Mouse (Mus musculus) forebrain, postnatal 0 days (tissue): ENCODE data around the gene Susd6. TPM values are rescaled to one million over a fixed set of nuclear protein-coding genes. Genes with fewer than 3 reads are reported as not detected.

Experiments
- ATAC-seq: fragments of 200-750 bp; cut with Nextera tagmentation; 2 replicates; pipeline ENCODE4 v1.8.0; 2017; ENCODE audit warnings: mild to moderate bottlenecking, moderate library complexity
- DNase-seq: peaks from one replicate; pipeline ENCODE4 v3.0.0-alpha.2; 2015
- H3K27ac ChIP-seq: fragments of 300-500 bp; sonication (generic); 2 replicates; pipeline ENCODE4 v1.5.1; 2014; ENCODE audit warnings: low read depth, mild to moderate bottlenecking, antibody characterized with exemption, low read length, moderate library complexity, mixed read lengths
- H3K27me3 ChIP-seq: fragments of 300-500 bp; sonication (generic); 2 replicates; pipeline ENCODE4 v1.6.1; 2014; ENCODE audit warnings: mild to moderate bottlenecking, low read length, mixed read lengths; ENCODE audit not compliant: insufficient read depth
- H3K36me3 ChIP-seq: fragments of 300-500 bp; sonication (generic); 2 replicates; pipeline ENCODE4 v1.6.1; 2014; ENCODE audit warnings: mild to moderate bottlenecking, moderate library complexity; ENCODE audit not compliant: insufficient read depth
- H3K4me1 ChIP-seq: fragments of 300-500 bp; sonication (generic); 2 replicates; pipeline ENCODE4 v1.6.1; 2014; ENCODE audit warnings: antibody characterized with exemption; ENCODE audit not compliant: insufficient read depth
- H3K4me2 ChIP-seq: fragments of 300-500 bp; sonication (generic); 2 replicates; pipeline ENCODE4 v1.6.1; 2014; ENCODE audit warnings: low read depth, mild to moderate bottlenecking, moderate library complexity
- H3K4me3 ChIP-seq: fragments of 300-500 bp; sonication (generic); 2 replicates; pipeline ENCODE4 v1.5.1; 2014; ENCODE audit warnings: low read depth, low read length, mixed read lengths
- H3K9ac ChIP-seq: fragments of 300-500 bp; sonication (generic); 2 replicates; pipeline ENCODE4 v1.6.1; 2014; ENCODE audit warnings: mild to moderate bottlenecking
- H3K9me3 ChIP-seq: fragments of 300-500 bp; sonication (generic); 2 replicates; pipeline ENCODE4 v1.6.1; 2016; ENCODE audit warnings: low read length
- CTCF ChIP-seq: sonication (generic); IDR thresholded peaks from 2 replicates; pipeline ENCODE4 v1.5.1; 2016; ENCODE audit warnings: antibody characterized with exemption, control low read depth, low read depth
- WGBS: fragments of 180-500 bp; shearing (Covaris S2); extraction: QIAGEN DNeasy Blood & Tissue Kit; methylation state at CpG from one replicate; pipeline ENCODE4 v1.1.7; 2014; 5-methylcytosine and 5-hydroxymethylcytosine counted together
- polyA plus RNA-seq: library from polyadenylated mRNA; unstranded; fragments of >200 nt; fragmentation: Nextera tagmentation; extraction: Ambion mirVana; gene quantifications from 2 replicates; pipeline ENCODE4 v1.2.1, GENCODE M21; 2015
- total RNA-seq: library from RNA; depleted of rRNA; stranded (reverse); fragments of >200 nt; gene quantifications from 2 replicates; pipeline ENCODE4 v1.2.3, GENCODE M21; 2014

Susd6 gene
- total and polyA plus RNA-seq, 2 experiments from 2014 or later: 8.0 to 15.3 TPM

DNA sequence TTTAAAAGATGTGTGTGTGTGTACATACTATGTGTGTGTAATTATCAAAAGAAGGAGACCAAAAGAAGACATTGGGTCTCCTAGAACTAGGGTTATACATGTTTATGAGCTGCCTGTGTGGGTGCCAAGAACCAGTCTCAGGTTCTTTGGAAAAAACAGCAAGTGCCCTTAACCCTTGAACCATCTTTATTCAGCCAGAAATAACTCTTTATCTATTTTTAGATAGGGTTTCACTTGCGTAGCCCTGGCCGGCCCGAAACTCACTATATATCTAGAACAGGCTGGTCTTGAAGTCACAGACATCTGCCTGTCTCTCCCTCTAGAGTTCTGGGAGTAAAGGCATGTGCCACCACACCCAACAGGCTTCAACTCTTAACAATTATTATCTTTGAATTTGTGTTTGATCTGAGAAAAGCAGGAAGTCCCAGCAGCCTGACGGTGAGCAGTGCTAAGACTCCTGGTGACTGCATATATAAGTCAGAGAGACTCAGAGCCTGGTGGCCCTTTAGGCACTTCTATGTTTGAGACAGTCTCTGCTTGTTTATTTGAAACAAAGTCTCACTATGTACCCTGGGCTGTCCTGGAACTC is 14.2 kb upstream of the Susd6 start:
- TF ChIP-seq CTCF: no peak
- no peaks in the 10 kb centered on the region for H3K36me3 ChIP-seq
- no peaks in the 10 kb centered on the region for H3K27me3 ChIP-seq
- ATAC-seq: no peak
- H3K4me2 ChIP-seq: no peak overlapping the region
- no peak overlapping the region for H3K9ac ChIP-seq
- DNase-seq: no peak
- no peak overlapping the region for H3K27ac ChIP-seq
- no peaks in the 10 kb centered on the region for H3K9me3 ChIP-seq
- no peak overlapping the region for H3K4me3 ChIP-seq
- WGBS: 89% methylated on average over 4 of the region's 4 CpGs
- H3K4me1 ChIP-seq: no peaks in the 10 kb centered on the region

DNA sequence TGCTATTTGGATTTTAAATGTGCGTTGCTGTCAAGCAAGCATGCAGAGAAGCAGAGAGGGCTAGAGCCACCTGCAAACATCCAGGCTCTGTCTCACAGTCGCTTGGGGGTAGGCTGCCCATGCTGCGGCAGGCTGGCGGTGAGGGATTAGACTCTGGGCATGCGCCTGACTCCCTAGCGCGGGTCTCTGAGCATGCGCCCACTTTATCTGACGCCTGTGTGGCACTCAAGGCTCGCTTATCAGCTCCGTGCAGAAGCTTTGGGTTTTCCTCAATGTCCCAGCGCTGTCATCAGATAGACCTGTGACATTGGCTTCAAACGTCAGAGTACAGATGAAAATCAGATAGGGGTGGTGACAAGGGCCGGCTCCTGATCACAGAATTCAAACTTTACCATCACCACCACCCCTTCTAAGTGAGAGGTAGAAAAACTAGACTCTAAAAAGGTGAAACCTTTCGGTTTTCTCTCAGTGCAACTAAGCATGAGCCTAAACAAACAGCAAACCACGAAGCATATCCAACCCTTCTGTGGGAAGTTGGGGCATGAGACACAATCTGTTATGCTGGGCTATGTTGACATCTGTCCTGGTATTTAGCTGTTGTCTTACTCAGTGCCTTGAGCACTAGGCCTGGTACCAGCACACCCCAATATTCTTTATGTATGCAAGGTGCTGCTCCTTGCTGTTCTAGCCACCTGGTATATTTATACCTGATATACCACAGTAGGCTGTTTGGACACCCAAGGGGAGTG is 11.9 kb upstream of the Susd6 start:
- TF ChIP-seq CTCF: no peak
- WGBS: 83% methylated on average over 16 of the region's 16 CpGs
- ATAC-seq: no peak
- DNase-seq: no peak
- H3K4me3 ChIP-seq: no peak overlapping the region
- H3K36me3 ChIP-seq: no peaks in the 10 kb centered on the region
- no peak overlapping the region for H3K9ac ChIP-seq
- H3K27ac ChIP-seq: no peak overlapping the region
- no peaks in the 10 kb centered on the region for H3K9me3 ChIP-seq
- H3K4me1 ChIP-seq: no peaks in the 10 kb centered on the region
- H3K4me2 ChIP-seq: no peak overlapping the region
- no peaks in the 10 kb centered on the region for H3K27me3 ChIP-seq

DNA sequence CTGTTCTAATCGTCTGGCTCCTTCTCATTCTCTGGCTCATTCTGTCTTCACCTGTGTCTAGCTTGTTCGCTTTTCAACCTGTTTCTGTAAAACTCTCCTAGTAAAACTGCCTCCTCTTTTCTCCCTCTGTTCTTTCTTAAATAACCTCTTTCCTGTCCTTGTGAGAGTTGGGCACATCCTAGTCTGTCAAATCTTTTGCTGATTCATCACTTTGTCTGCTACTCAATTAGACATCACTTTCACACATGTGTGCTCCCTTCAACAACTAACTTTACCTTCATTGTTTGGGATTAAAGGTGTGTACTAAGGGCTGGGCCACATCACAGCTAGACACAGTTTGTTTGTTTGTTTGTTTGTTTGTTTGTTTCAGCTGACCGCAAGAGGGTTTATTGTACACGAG is 10.6 kb upstream of the Susd6 start:
- Histone ChIP-seq H3K27me3 (no peaks in the 10 kb centered on the region), H3K9ac (no peak overlapping the region), H3K27ac (no peak overlapping the region), H3K4me3 (no peak overlapping the region), H3K36me3 (no peaks in the 10 kb centered on the region), H3K9me3 (no peaks in the 10 kb centered on the region), H3K4me2 (no peak overlapping the region), H3K4me1 (no peaks in the 10 kb centered on the region)
- WGBS: 84% methylated on average over 4 of the region's 4 CpGs
- DNase-seq: no peak
- ATAC-seq: no peak
- no peak for TF ChIP-seq CTCF

DNA sequence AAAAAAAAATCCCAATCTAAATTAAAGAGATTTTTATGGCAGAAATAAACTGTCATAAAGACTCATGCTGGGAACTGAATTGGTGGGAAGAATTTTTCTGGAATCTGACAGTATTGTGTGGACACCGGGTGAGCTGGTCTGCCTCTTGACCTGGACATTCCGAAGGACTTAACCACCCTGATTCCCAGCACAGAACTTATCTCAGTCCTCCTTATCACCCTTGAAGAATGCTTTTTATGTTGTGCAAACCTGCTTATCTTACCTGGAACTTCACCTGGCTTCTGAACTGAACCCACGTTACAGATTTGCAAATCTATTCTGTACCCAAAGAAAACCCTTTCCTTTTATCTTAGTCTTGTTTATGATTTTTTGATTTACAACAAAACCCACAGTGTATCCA is 8.1 kb upstream of the Susd6 start:
- Histone ChIP-seq H3K36me3 (no peaks in the 10 kb centered on the region), H3K4me1 (no peaks in the 10 kb centered on the region), H3K27ac (no peak overlapping the region), H3K9me3 (no peaks in the 10 kb centered on the region), H3K27me3 (no peaks in the 10 kb centered on the region), H3K9ac (no peak overlapping the region), H3K4me2 (no peak overlapping the region), H3K4me3 (no peak overlapping the region)
- no peak for TF ChIP-seq CTCF
- WGBS: 88% methylated on average over 3 of the region's 3 CpGs
- DNase-seq: no peak
- ATAC-seq: no peak

DNA sequence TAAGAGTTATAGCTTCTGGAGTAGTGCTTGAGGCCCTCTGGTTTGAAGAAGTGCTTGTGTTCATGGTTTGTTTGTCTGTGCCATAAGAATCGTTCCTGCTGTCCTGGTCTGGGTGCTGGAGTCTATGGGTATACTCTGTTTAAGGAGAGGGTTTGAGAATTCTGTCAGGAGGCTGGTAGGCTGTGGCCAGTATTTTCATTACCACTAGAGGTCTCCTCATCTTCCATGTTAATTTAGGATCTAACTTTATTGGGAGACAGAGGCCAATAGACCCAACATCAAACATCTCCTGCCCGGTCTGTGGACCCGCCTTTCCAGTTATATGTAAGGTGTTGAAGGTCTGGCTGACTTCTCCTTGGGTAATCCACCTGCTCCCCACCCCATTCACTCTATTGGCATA is 7.4 kb upstream of the Susd6 start:
- ATAC-seq: no peak
- WGBS: 37% methylated on average over 3 of the region's 3 CpGs
- TF ChIP-seq CTCF: peak; percentile 42

DNA sequence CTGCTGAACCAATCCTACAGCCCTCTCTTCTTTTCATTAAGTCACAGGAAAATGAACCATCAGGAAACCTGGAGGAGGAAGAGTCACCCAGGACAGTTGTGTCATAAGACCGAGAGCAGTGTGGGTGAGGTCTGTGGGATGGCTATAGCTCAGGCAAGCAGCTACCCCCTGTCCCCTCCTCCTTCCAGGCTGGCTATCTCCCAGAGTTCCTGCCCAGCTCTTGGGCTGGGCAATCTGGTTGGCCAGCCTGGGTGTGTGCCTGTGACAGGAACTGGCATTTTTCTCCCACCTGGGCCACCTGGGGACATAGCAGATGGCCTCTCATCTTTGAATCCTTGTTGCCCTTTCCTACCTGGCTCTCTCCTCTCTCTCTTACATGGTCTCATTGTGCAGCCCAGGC is 6.4 kb upstream of the Susd6 start:
- 85% methylated on average over 1 of the region's 1 CpGs for WGBS
- Histone ChIP-seq H3K27ac (no peak overlapping the region), H3K4me2 (no peak overlapping the region), H3K4me1 (no peaks in the 10 kb centered on the region), H3K4me3 (no peak overlapping the region), H3K9ac (no peak overlapping the region), H3K36me3 (no peaks in the 10 kb centered on the region), H3K9me3 (no peaks in the 10 kb centered on the region), H3K27me3 (no peaks in the 10 kb centered on the region)
- ATAC-seq (no peak), DNase-seq (no peak)
- TF ChIP-seq CTCF: no peak

More for the DNA sequence above, 7.4 kb upstream of the Susd6 start:
- Histone ChIP-seq H3K4me3 (no peak overlapping the region), H3K4me1 (no peaks in the 10 kb centered on the region), H3K27me3 (no peaks in the 10 kb centered on the region), H3K4me2 (no peak overlapping the region), H3K9me3 (no peaks in the 10 kb centered on the region), H3K27ac (no peak overlapping the region), H3K9ac (no peak overlapping the region), H3K36me3 (no peaks in the 10 kb centered on the region)
- DNase-seq: no peak

DNA sequence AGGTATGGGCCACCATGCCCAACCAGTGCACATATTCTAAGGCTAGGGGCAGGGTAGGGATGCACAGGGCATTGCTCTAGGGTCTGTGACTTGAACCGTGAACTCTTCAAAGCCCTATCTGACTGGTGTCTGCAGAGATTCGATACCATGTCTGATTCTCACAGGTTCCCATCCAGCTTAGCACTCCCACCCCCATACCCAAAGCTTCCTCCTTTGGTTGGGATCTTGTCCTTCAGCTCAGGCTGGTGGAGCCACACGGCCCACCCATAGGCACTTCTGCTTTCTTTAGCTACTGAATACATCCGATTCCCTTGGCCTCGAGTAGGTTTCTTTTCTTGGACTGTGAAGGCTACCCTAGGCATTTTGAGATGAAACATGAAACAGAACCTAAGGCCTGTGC is 5.3 kb upstream of the Susd6 start:
- TF ChIP-seq CTCF: no peak
- Histone ChIP-seq H3K27ac (no peak overlapping the region), H3K36me3 (no peaks in the 10 kb centered on the region), H3K4me2 (no peak overlapping the region), H3K9me3 (no peaks in the 10 kb centered on the region), H3K4me1 (0 out of 2 replicates have a peak, but pooled peaks cover 4% of the 10 kb centered on the region), H3K27me3 (no peaks in the 10 kb centered on the region), H3K4me3 (no peak overlapping the region), H3K9ac (no peak overlapping the region)
- ATAC-seq (no peak), DNase-seq (no peak)
- 91% methylated on average over 5 of the region's 5 CpGs for WGBS
